Mouse (Mus musculus) Muller cell, postnatal 12 days (primary cell): ENCODE data around the gene Samd8.

Experiments
- DNase-seq: peaks from one replicate; pipeline ENCODE4 v3.0.0-alpha.2; 2015; ENCODE audit errors: inconsistent ontology term

The Samd8 gene

DNA sequence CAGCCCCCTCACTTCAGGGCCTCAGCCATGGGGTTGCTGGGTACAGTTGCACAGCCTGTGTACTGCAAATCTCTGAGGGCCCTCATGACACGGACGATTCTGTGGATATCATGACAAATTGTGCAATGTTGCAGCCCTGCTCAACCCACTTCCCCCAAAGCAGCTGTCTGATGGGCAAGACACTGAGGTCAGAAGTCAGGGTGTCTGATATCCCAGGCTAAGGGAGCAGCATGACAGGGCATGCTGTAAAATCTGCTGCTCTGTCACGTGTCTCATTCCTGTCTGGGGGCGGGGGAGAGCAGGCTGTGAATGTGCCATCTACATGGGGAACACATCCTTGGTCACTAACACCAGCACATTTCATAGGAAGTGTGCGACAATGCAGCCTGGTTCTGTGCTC lies 5.2 kb upstream of the Samd8 start:
- no peak for DNase-seq

DNA sequence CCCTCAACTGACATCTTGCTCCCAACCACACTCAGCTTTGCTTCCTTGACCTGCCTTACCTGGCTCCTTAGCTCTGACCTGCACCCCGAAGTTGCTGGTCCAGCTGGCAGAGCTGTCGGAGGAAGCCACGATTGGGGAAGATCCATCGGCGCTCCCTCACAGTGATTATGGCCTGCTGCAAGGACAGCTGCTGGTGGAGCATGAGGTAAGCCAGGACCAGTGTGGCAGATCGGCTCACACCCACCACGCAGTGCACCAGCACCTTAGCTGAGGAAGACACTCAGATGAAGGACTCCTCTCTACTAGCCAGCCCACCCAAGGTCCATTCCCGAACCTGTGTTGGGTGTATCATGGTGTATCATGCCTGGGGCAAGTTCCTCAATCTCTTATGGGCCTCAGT lies 4.1 kb upstream of the Samd8 start:
- no peak for DNase-seq

DNA sequence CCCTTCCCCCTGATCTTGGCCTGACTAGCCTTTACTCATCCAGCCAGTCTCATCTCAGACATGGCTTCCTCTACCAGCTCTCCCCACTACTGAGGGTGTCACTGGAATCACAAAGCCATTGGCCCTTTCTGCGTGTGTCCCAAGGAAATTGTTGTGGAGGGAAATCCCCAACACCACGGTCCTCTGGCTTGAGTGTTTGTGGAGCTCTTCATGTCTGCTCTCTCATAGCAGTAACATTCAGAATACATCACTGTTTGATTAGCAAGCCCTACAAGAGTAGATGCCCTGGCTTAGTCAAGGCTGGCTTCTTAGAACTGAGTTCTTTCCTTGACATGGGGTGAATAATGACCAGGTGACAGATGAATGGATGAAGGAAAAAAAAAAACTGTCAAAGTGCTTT lies 3.5 kb upstream of the Samd8 start:
- DNase-seq = no peak

DNA sequence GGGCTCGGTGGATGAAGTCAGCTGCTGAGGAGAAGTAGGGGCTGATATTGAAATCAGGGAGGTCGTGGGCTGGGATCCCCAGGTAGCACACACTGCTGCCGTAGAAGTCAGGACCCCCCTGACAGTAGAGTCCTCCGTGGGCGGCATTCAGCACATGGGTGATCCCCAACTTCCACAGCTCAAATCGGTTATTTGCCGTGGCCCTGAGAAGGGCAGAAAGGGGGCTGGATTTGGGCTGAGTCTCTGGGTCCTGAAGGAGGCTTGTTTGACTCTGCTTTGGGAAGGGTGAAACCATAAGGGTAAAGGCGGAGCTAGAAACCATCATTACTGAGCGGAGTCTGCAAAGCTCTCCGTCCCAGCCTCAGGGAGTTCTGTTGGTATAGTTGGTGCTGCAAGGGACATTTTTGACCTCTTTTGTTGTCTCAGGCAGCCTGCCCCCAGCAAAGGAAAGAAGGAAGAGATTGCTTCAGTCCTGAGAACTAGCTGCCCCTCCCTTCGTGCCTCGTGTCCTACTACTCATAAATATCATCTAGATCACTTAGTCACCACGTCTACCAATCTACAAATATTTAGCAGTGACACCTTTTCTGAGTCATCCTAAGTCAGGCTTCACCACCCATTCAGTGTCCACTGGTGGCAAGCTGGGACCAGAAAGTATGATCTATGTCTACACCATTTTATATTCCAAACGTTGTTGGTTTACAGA lies 2.7 kb upstream of the Samd8 start:
- no peak for DNase-seq

DNA sequence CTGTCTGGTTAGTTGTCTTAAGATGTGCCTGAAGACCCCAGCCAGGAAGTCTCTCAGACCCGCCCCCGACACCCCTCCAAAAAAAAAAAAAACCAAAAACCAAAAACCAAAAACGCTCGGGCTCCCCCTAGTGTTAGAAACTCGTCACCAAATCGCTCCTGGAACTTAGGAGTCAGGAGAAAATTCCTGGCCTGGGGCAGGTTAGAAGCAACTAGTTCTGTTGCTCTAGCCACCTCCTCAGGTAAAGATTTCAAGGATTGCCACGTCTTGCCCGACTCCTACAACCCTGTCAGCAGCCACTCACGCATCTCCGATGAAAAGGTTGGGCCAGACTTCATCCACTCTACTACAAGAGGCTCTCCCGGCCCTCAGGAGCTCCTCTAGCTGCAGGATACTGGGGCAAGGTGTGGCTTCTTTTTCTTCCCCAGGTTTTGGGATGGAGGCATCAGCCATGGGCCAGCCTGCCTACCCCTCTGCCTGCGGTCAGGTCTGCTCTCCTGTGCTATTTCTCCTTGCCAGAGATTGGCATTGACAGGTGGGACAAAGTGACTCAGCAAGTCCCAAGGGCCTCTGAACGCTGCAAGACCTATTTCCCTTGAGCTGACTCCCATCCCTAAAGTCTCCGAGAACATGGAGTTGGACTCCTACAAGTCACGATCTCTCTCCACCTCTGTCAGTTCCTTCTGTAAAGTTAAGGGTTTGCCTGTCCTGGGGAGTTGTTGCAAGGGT lies 2.0 kb upstream of the Samd8 start:
- no peak for DNase-seq

DNA sequence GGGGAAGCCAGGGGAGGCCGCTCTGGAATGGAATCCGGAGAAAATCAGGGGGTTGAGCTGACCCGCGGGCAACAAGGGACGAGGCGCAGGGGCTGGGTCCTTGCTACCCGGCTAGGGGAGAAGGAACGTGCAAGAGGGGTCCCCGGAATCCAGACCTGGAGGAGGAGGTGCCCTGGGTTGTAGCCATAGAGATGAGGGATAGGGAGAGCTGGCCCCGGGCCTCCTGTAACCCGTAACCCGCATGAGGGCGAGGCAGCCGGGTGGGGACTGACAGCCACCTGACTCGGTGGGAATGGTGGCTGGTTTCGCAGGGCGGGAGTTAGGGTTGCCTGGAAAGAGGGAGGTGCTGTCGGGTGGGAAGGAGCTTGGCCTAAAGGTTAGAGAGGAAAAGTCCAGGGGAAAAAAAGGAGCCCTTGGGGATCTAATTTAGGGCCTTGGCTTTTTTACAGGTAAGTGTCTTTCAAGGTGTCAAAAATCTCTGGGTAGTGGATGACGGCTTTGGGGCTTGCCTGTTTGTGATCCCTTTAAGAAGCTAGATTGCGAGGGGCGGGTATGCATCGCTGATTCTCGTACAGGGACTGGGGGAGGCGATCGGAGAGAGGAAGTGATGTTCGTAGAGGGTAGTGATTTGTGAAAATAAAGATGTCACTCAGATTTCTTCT lies 681 bp downstream of the Samd8 start, which contains the start of gene Dusp13:
Gene Dusp13, minus strand, starts transcription at position 301 of the 662 bp plus-strand sequence.
- peak; percentile 82 for DNase-seq

DNA sequence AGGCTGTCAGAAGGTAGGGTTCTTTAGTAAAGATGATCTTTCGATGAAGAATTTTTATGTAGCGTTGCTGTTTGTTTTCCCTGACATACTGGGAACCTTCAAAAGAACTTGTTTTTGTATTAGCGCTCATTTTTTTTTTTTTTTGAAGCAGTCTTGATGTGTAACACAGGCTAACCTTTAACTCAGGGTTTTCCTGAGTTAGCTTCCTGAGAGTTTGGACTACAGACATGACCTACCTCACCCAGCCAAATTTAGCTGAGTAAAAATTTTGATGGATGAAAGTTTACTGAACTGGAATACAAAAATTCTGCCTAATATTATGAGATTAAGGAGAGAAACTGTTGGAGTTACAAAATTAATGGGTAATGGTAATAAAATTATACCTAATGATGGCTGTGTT lies 2.1 kb downstream of the Samd8 start:
- no peak for DNase-seq

DNA sequence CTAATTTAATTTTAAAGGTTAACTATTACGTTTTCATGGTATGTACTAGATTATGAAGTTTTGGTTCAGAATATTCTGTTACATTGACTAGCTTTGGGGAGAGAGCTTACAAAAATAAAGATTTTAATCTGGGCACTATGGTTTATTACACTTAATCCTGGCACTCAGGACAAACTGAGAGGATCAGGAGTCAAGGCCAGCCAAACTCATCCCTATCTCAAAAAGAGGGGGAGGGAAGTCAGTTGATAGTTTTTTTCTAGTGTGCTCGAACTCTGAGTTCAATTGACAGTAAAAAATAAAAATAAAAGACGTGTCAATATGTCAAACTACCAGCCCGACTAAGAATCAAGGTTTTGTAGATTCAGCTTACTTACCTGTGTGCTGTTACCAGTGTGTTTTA lies 3.0 kb downstream of the Samd8 start:
- no peak for DNase-seq

DNA sequence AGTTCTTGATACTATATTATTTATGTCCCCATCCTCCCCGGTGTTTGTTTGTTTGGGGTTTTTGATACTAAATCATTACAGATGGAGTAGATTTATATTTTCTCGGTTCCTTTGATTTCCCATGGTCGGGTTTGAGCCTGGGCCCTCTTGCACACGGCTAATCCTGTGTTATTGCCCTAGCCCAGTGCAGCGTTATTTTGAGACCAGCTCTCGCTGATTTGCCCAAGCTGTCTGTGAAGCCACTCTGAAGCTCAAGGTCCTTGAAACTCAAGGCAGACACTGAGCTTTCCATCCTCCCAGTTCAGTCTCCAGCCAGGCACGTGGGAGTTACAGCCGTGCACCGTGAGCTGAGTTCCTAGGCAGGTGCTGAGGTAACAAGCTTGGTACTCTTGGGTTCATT lies 11.2 kb downstream of the Samd8 start:
- DNase-seq = no peak

DNA sequence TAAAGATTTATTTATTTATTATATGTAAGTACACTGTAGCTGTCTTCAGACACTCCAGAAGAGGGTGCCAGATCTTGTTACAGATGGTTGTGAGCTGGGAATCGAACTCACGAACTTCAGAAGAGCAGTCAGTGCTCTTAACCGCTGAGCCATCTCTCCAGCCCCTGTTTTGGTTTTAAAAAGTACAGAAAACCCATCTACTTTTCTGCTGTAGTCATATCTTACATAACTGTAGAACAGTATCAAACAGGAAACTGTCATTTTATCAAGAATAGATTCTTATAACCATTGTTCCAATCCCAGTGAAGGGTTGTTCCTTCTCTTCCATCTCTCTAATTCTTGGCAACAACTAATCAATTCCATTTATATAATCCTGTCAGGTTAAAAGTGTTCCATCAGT lies 13.4 kb downstream of the Samd8 start:
- no peak for DNase-seq

DNA sequence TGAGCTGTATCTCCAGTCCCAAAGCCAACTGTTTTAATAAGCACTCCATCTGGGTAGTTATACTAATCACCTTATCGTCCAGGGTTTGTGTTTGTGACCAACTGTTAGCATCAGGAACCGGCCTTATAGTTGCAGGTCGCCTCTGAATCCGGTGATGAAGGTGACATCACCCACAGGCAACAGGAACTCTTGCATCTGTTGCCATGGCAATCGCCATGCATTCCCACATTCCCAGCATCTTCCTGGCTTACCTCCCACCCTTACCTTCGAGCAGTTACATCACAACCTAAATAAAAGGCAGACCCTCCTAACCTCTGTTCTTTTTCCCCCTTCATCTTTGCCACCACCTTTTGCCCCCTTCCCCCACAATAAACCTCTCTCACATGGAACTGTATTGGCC lies 14.3 kb downstream of the Samd8 start:
- DNase-seq = no peak

DNA sequence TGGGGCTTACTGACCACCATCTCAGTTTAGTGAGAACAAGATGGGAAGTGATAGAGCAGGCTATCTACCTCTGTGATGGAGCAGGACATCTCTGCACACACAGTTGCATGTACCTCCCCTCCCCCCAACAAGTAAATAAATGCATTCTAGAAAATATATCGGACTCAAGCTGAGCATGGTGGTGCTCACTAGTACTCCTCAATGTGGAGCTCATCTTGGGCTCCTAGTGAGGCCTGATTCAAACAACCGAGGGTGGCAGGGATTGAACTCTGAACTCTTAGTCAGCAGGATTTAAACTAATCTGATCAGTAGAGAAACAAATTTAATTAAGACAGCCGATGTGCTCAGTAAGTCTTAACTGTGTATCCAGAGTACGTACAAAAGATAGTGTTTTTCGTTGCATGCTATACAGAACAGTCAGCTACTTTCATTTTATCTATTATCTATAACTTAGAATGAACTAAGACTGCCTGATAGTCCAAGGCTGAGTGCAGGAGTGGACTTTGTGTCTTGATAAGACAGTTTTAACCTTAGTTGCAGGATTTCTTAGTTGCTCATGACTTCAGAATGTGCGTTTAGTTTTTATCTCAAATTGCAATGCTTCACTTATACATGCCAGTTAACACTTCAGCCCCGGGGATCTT lies 15.5 kb downstream of the Samd8 start:
- no peak for DNase-seq

DNA sequence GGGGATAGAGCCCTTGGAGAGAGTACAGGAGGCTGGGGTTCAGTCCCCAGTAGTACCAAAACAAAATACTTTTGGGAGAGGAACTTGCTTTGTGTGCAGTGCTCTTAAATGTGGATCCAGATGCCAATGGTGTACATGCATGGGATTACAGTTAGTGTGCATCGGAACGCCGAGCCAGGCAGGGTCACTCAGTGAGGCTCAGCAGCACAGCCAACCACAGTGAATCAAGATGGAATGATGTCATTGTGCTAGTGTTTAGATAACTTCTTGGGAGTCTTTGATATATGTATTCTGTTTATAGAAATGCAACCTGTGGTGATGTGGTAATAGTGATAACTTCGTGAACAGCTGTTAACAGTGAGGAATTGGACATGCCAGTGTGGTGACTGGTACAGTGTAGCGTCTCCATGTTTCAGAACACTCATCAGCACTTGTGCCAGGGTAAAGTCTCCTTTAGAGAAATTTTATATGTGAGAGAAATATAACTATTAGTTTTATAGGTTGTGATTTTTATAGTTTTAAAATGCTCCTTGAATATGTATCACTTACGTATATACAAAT lies 16.1 kb downstream of the Samd8 start:
- no peak for DNase-seq

DNA sequence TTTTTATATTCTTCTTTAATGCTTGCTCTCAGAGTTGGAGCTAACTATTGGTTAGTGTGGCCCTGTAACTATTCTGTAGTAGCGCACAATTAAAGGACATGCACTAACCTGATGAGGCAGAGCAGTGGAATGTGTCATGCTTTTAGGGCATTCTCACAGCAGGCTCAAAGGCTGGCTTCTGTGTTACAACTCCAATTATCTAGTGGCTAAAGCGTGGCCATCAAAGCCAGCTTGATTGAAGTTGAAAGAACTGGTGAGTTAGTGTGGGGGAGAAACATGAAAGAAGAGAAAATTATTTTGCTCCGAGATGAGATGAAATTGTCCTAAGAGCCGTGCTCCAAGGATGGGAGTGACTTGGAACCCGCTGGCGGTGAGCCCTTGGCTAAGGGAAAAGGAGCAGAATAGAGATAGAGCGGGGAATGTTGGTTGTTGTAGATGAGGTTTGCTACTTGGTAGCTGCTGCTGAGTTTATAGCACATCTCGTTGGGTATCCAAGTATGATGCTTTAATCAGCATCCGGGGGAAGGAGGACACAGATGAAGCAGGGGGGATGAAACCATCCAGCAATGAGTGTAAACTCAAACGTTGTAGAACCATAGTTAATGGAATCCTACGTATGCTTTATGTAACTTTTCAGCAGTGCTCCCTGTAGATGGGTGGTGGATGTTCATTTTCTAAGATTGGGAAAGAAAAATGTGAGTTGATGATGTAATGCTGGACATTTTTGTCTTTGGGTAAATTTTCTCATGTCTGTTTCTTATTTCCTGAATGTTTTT lies 22.4 kb downstream of the Samd8 start:
- peak; percentile 94 for DNase-seq

DNA sequence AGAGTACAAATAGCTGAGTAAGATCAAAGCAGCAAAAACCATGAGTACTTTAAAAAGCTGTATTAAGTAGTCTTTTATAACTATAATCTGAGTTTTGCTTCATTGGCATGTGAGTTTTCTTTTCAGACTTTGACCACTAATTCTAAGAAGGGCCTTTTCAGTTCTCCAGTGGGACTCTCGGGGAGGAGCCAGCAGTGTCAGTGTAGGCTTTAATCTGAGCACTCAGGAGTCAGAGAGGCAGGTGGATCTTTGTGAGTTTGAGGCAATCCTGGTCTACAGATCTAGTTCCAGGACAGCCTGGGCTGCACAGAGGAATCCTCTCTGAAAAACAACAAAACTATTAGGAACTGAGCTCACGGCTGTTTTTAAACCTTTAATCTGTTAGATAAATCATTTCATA lies 23.6 kb downstream of the Samd8 start:
- no peak for DNase-seq

DNA sequence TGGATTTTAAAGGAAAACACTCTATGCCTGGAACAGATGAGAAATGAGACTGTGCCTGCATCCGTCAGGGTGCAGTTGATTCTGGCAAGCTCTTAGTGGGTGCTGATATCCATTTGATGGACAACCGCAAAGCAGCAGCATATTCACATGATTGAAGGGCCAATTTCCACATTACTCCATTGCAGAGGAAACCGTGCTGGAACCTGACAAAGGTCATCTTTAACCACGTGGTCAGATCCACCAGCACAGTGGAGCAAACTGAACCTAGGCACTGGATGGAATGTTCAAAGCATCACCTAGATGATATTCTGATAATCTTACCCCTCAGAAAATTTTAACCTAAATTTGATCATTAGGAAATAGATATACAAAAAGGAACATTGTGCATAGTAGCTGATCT lies 25.9 kb downstream of the Samd8 start:
- no peak for DNase-seq

DNA sequence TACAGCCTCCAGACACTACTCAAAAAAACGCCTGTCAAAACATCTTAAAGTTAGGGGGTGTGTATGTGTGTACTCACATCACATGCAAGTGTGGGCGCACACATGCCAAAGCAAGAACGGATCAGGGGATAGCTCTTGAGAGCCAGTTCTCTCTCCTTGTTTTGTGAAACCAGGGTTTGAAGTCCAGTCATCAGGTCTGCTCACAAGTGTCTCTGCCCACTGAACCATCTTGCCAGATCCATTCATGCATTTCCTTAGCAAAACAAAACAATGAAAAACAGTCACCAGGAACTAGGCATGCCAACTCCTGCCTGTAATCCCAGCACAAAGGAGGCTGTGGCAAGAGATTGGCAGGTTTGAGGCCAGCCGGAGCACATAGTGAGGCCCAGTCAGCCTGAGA lies 36.2 kb downstream of the Samd8 start:
- no peak for DNase-seq

DNA sequence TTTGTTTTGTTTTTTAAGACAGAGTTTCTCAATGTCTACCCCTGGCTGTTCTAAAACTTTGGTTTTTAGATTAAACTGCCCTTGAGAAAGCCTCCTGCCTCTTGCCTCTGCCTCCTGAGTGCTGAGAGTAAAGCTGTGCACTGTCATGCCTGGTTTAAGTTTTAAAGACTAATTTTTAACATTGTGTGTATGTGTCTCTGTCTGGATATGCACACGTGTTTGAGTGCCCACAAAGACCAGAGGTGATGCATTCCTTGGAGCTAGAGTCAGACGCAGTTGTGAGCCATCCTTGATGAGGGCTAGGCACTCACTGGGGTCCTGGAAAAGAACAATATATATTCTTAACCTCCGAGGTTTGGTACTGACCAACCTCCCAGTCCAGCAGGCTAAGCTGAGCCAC lies 37.0 kb downstream of the Samd8 start:
- DNase-seq = no peak

DNA sequence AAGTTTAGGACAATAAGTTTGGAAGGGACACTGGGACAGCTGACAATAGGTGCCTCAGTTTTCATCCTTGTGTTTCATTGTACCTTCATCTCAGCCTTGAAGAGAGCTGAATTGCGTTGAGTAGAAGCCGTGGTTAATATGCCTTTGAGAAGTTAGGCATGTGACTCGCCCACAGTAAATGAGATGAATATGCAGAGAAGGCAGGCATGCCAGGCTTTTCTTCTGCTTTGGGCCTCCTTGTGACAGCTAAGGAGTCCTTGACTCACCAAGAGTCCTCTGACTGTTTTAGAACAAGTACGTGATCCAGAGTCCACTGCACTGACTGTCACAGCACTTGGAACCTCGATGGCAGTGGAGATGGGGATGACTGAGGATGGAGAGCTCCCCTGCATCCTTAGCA lies 37.8 kb downstream of the Samd8 start:
- DNase-seq = no peak

DNA sequence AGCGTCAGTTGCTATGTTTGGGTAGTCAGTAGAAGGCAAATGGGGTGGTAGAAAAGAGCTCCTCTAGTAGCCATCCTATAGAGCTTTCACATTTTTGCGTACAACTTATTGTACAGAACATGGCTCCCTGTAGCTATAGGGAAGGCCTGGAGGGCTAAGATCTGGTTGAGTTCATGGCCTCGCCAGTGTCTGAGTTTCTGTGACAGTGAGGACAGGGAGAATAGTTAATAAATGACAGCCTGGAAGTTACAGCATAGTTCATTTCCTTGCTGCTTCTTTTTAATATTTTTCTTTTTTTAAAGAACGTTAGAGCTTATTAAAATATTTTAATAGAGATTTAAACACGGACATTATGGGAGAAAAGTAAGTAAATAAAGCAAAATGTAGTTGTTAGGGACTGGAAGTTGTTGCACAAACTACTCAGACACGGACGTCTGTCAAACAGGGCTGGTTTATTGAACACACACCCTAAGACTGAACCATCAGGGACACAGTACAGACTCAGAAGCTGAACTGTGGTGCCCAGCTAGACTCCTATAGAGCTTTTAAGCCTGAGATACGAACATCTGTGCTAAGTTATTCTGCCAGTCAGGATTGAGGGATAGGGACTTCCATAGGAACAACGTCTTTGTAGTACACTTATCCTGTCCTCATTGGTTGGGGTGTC lies 40.4 kb downstream of the Samd8 start:
- DNase-seq = no peak

DNA sequence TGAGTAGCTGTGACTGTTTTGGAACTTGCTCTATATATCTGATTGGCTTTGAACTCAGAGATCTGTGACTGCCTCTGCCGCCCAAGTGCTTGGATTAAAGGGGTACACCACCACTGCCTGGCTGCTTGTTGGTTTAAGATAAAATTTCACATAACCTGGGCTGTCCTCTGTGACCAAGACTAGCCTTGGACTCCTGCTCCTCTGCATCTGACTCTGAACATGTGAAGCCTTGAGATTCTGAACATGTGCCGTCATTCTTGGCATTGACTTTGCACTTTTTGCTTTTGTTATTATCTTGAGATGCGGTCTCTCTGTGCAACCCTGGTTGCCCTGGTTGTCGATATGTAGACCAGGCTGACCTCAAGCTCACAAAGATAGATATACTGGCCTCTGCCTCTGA lies 41.4 kb downstream of the Samd8 start:
- DNase-seq = no peak
